Mouse (Mus musculus) G1E (cell line): ENCODE measurements around the gene Cald1. TPM values are rescaled to one million over a fixed set of nuclear protein-coding genes. Genes with fewer than 3 reads are reported as not detected.

Experiments used
- ATAC-seq: 2 replicates; pipeline ENCODE4 v1.8.0; 2016; ENCODE audit warnings: mild to moderate bottlenecking; ENCODE audit not compliant: insufficient number of reproducible peaks, poor library complexity, low FRiP score, severe bottlenecking; ENCODE audit errors: extremely low read depth
- DNase-seq: peaks from one replicate; pipeline ENCODE4 v3.0.0; 2012; ENCODE audit warnings: low spot score
- H3K27me3 ChIP-seq: 2 replicates; pipeline ENCODE4 v1.6.1; 2012; ENCODE audit warnings: mild to moderate bottlenecking, low read length, inconsistent platforms; ENCODE audit not compliant: insufficient read depth
- H3K36me3 ChIP-seq: replicated peaks from 2 replicates; pipeline ENCODE3; 2012; ENCODE audit warnings: mild to moderate bottlenecking, inconsistent platforms
- H3K4me1 ChIP-seq: 2 replicates; pipeline ENCODE4 v1.6.1; 2012; ENCODE audit warnings: low read depth, low read length, inconsistent platforms, mixed read lengths; ENCODE audit not compliant: insufficient read depth
- H3K4me3 ChIP-seq: 2 replicates; pipeline ENCODE4 v1.5.1; 2012; ENCODE audit warnings: low read depth, mild to moderate bottlenecking, inconsistent platforms, low read length, moderate library complexity, mixed read lengths
- H3K9me3 ChIP-seq: replicated peaks from 2 replicates; pipeline ENCODE4 v1.6.1; 2012; ENCODE audit warnings: inconsistent platforms
- CTCF ChIP-seq: IDR thresholded peaks from 2 replicates; pipeline ENCODE4 v1.5.1; 2012; ENCODE audit warnings: low read depth, low read length, inconsistent platforms, mixed read lengths
- GATA1 ChIP-seq: IDR thresholded peaks from 2 replicates; pipeline ENCODE4 v1.6.1; 2012; ENCODE audit warnings: borderline replicate concordance, low read length, inconsistent platforms, mixed read lengths
- GATA2 ChIP-seq: IDR thresholded peaks from 2 replicates; pipeline ENCODE4 v1.6.1; 2012; ENCODE audit warnings: low read depth, low read length, inconsistent platforms, borderline replicate concordance
- POLR2AphosphoS5 ChIP-seq: IDR thresholded peaks from 2 replicates; pipeline ENCODE4 v1.6.1; 2012; ENCODE audit warnings: low read depth, low read length, inconsistent platforms; ENCODE audit not compliant: insufficient replicate concordance
- TAL1 ChIP-seq: conservative IDR thresholded peaks from 2 replicates; pipeline ENCODE4 v1.6.1; 2012; ENCODE audit warnings: low read depth, low read length, inconsistent platforms, mixed read lengths
- polyA plus RNA-seq: library from polyadenylated mRNA; stranded (reverse); fragments of >175 nt; gene quantifications from 2 replicates; pipeline ENCODE4 v1.2.3, GENCODE M21; 2012
- total RNA-seq, 2 experiments: library from RNA; stranded (forward) in 1 of 2; stranded (reverse) in 1 of 2; fragments of 200-1000 nt in 1 of 2; fragments of >200 nt in 1 of 2; fragmentation: Nextera tagmentation in 1 of 2; gene quantifications; 2 replicates each; pipeline ENCODE4 v1.2.3; 2014 to 2017

The Cald1 gene
- total and polyA plus RNA-seq, 3 experiments: 1.9 TPM; not detected in 2

GRCm38 (mm10) chr6:34638667-34639066, 40.4 kb downstream of the Cald1 start:
- ATAC-seq: no peak
- Histone ChIP-seq H3K4me1 (no peaks in the 10 kb centered on the region), H3K27me3 (peaks cover 7% of the 10 kb centered on the region; the same call in 1 of the 2 replicates), H3K4me3 (no peak overlapping the region), H3K9me3 (no peaks in the 10 kb centered on the region), H3K36me3 (no peaks in the 10 kb centered on the region)
- DNase-seq: no peak
- TF ChIP-seq POLR2AphosphoS5: no peak
- TF ChIP-seq CTCF: no peak
- TF ChIP-seq GATA2: no peak
- TF ChIP-seq TAL1: no peak
- no peak for TF ChIP-seq GATA1

- TF ChIP-seq POLR2AphosphoS5 (no peak), GATA2 (no peak), TAL1 (no peak), CTCF (no peak), GATA1 (no peak)
- no peaks in the 10 kb centered on the region for H3K9me3 ChIP-seq
- no peak overlapping the region for H3K4me3 ChIP-seq
- H3K36me3 ChIP-seq: no peaks in the 10 kb centered on the region
- no peaks in the 10 kb centered on the region for H3K4me1 ChIP-seq
- ATAC-seq (no peak), DNase-seq (no peak)
- peaks cover 5% of the 10 kb centered on the region; the same call in 1 of the 2 replicates for H3K27me3 ChIP-seq
These were observed 41.9 kb downstream of the Cald1 start for GRCm38 (mm10) chr6:34640226-34640625.

- DNase-seq: no peak
- Histone ChIP-seq H3K36me3 (no peaks in the 10 kb centered on the region), H3K27me3 (peaks cover 5% of the 10 kb centered on the region; the same call in 1 of the 2 replicates), H3K4me3 (no peak overlapping the region), H3K9me3 (no peaks in the 10 kb centered on the region), H3K4me1 (no peaks in the 10 kb centered on the region)
- no peak for ATAC-seq
- TF ChIP-seq GATA1 (no peak), POLR2AphosphoS5 (no peak), TAL1 (no peak), GATA2 (no peak), CTCF (no peak)
These were observed 42.8 kb downstream of the Cald1 start for GRCm38 (mm10) chr6:34641081-34641480.

- Histone ChIP-seq H3K4me1 (no peaks in the 10 kb centered on the region), H3K27me3 (peaks cover 5% of the 10 kb centered on the region; the same call in 1 of the 2 replicates), H3K9me3 (no peaks in the 10 kb centered on the region), H3K36me3 (no peaks in the 10 kb centered on the region), H3K4me3 (no peak overlapping the region)
- TF ChIP-seq GATA1 (no peak), GATA2 (no peak), CTCF (no peak), TAL1 (no peak), POLR2AphosphoS5 (no peak)
- DNase-seq (no peak), ATAC-seq (no peak)
These were observed 43.8 kb downstream of the Cald1 start for GRCm38 (mm10) chr6:34642075-34642547.

GRCm38 (mm10) chr6:34648017-34648787, 49.9 kb downstream of the Cald1 start:
- Histone ChIP-seq H3K27me3 (peaks cover 2% of the 10 kb centered on the region; the same call in 1 of the 2 replicates), H3K4me3 (no peak overlapping the region), H3K4me1 (no peaks in the 10 kb centered on the region), H3K9me3 (no peaks in the 10 kb centered on the region), H3K36me3 (no peaks in the 10 kb centered on the region)
- DNase-seq (no peak), ATAC-seq (no peak)
- TF ChIP-seq CTCF (no peak), POLR2AphosphoS5 (no peak), GATA2 (no peak), TAL1 (no peak), GATA1 (no peak)

GRCm38 (mm10) chr6:34651298-34651697, 53.0 kb downstream of the Cald1 start:
- H3K36me3 ChIP-seq: no peaks in the 10 kb centered on the region
- no peak for DNase-seq
- no peaks in the 10 kb centered on the region for H3K9me3 ChIP-seq
- no peak for TF ChIP-seq GATA2
- no peak for TF ChIP-seq CTCF
- TF ChIP-seq TAL1: no peak
- TF ChIP-seq GATA1: no peak
- TF ChIP-seq POLR2AphosphoS5: no peak
- ATAC-seq: no peak
- H3K4me1 ChIP-seq: no peaks in the 10 kb centered on the region
- H3K4me3 ChIP-seq: no peak overlapping the region
- H3K27me3 ChIP-seq: no peaks in the 10 kb centered on the region

GRCm38 (mm10) chr6:34655719-34656118, 57.4 kb downstream of the Cald1 start:
- TF ChIP-seq GATA2 (no peak), GATA1 (no peak), POLR2AphosphoS5 (no peak), TAL1 (no peak), CTCF (no peak)

More at GRCm38 (mm10) chr6:34655719-34656118, 57.4 kb downstream of the Cald1 start:
- Histone ChIP-seq H3K9me3 (no peaks in the 10 kb centered on the region), H3K4me3 (no peak overlapping the region), H3K27me3 (peaks cover 7% of the 10 kb centered on the region), H3K4me1 (no peaks in the 10 kb centered on the region), H3K36me3 (no peaks in the 10 kb centered on the region)
- DNase-seq: no peak
- no peak for ATAC-seq
